Mouse (Mus musculus): Measurements from ENCODE around the gene Dtl.

- TF ChIP-seq CTCF (IDR thresholded peaks at IDR 0.05; ENCODE audit: insufficient read depth, low read length): no peak
- no peak for TF ChIP-seq POLR2A (IDR thresholded peaks at IDR 0.05; ENCODE audit: borderline replicate concordance, extremely low read depth, low read depth, low read length)
These were observed 7.5 kb downstream of the Dtl start for GRCm38 (mm10) chr1:191567859-191568258.
